Mouse (Mus musculus): ENCODE results near the gene Samd14. TPM values are rescaled to one million over a fixed set of nuclear protein-coding genes. Genes with fewer than 3 reads are reported as not detected.

Gene Samd14
- total RNA-seq, 4 experiments from 2014 or later = 0.24 to 0.62 (median 0.45) TPM

- no peak for DNase-seq (ENCODE audit: low spot score in 2 of 2)
Measured at GRCm38 (mm10) chr11:95070140-95071107, 60.7 kb downstream of the Samd14 start.

- peak in 1 of 2 experiments; percentile 29 for DNase-seq (ENCODE audit: low spot score in 2 of 2)
Measured at GRCm38 (mm10) chr11:95071266-95071665, 61.6 kb downstream of the Samd14 start.

DNA sequence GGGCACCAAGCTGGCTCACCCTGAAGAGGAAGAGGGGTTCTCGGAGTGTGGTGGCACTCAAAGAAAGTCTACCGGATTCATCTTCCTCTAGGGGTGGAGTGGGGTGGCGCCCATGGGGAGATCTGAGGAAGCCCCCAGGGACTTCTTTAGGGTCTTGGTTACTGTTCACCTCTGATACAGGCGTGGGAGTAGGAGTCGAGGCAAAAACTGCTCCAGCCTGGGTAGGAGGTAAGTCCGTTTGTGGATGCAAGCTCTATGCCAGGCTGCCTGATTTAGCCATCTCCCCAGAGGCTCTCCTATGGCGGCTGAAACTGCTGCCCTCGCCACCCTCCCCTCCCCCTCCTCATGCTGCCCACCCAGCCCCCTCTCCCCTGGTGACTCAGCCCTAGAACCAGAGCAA lies 62.5 kb downstream of the Samd14 start:
- no peak for DNase-seq (ENCODE audit: low spot score in 2 of 2)

- peak in 1 of 2 experiments; percentile 31 for DNase-seq (ENCODE audit: low spot score in 2 of 2)
Measured at GRCm38 (mm10) chr11:95072804-95073203, 63.1 kb downstream of the Samd14 start.

DNA sequence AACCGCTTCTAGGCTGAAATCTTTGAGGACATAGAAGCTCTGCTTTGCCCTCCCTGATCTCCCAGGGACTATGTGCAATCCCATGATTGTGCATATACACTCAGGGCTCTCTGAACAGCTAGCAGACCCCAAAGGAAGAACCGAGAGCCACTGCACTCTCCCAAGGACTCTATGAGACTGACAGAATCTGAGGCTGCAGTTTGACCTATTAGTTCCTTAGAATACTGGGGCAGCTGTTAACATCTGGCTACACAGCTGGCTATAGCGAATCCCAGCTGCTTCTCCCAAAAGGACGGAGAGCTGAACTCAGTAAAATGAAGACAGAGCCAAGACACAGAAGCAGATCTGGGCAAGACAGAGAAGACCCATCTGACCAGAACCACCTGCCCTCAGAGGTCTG lies 64.2 kb downstream of the Samd14 start:
- no peak for DNase-seq (ENCODE audit: low spot score in 2 of 2)

GRCm38 (mm10) chr11:95074694-95075093 lies 65.0 kb downstream of the Samd14 start:
- DNase-seq (ENCODE audit: low spot score in 2 of 2) = no peak

- DNase-seq (ENCODE audit: low spot score in 2 of 2) = no peak
Measured at GRCm38 (mm10) chr11:95075197-95076040, 65.7 kb downstream of the Samd14 start.

Other genes starting within 250 kb of the Samd14 start
- gene Tmem92, start 227.2 kb upstream of the Samd14 start, total RNA-seq (2022) = not detected
- gene Col1a1, start 73.7 kb upstream of the Samd14 start, total RNA-seq (2022) = 10 to 100 TPM; 30.9 to 90.6 (median 45.9) TPM
- not detected for gene Hils1, start 42.3 kb upstream of the Samd14 start, total RNA-seq (2022)
- 100 to 1,000 TPM; 272 to 306 (median 288) TPM for gene Sgca, start 33.6 kb upstream of the Samd14 start, total RNA-seq (2022)
- 10 to 100 TPM; 15.8 to 23.9 (median 19.4) TPM for gene Ppp1r9b, start 18.8 kb upstream of the Samd14 start, total RNA-seq (2022)
- gene Pdk2, start 31.5 kb downstream of the Samd14 start, total RNA-seq (2022) = 100 to 1,000 TPM; 484 to 519 (median 495) TPM
- gene Itga3, start 66.9 kb downstream of the Samd14 start, total RNA-seq (2022) = 1 to 10 TPM; 3.6 to 5.3 (median 4.1) TPM
- not detected for gene Dlx3, start 110.2 kb downstream of the Samd14 start, total RNA-seq (2022)
- not detected for gene Dlx4, start 136.4 kb downstream of the Samd14 start, total RNA-seq (2022)